Mouse (Mus musculus) CH12.LX (cell line): ENCODE measurements around the gene 2210408I21Rik. TPM values are rescaled to one million over a fixed set of nuclear protein-coding genes. Genes with fewer than 3 reads are reported as not detected.

Experiments
- DNase-seq: peaks from one replicate; pipeline ENCODE4 v3.0.0-alpha.2; 2013; ENCODE audit errors: extremely low read depth
- H3K27ac ChIP-seq: 2 replicates; pipeline ENCODE4 v1.5.1; 2012; ENCODE audit warnings: low read depth, mild to moderate bottlenecking, control low read depth, moderate library complexity; ENCODE audit not compliant: insufficient read depth
- H3K27me3 ChIP-seq: replicated peaks from 2 replicates; pipeline ENCODE3; 2012; ENCODE audit warnings: inconsistent platforms
- H3K36me3 ChIP-seq, 2 experiments: replicated peaks in 1 of 2; 2 replicates each; pipeline versions ENCODE3 to v1.6.1; 2012; ENCODE audit warnings: inconsistent platforms in 1 of 2, low read length in 1 of 2, mild to moderate bottlenecking in 1 of 2, mixed read lengths in 1 of 2, moderate library complexity in 1 of 2; ENCODE audit not compliant: control insufficient read depth in 1 of 2, insufficient read depth in 1 of 2
- H3K4me1 ChIP-seq, 2 experiments: 2 replicates each; pipeline ENCODE4 v1.6.1; 2012; ENCODE audit warnings: inconsistent platforms in 1 of 2, moderate library complexity in 1 of 2; ENCODE audit not compliant: insufficient read depth in 2 of 2, control insufficient read depth in 1 of 2
- H3K4me2 ChIP-seq: 2 replicates; pipeline ENCODE4 v1.6.1; 2012; ENCODE audit warnings: low read depth, mild to moderate bottlenecking, control low read depth; ENCODE audit not compliant: poor library complexity, insufficient read depth, severe bottlenecking
- H3K4me3 ChIP-seq, 3 experiments: fragments of 150-350 bp in 1 of 3; sonication (generic) in 1 of 3; replicated peaks in 1 of 3; 2 replicates each; pipeline versions ENCODE3 to v1.5.1; 2011 to 2012; ENCODE audit warnings: low read depth in 2 of 3, low read length in 2 of 3, mild to moderate bottlenecking in 2 of 3, moderate library complexity in 2 of 3, control low read depth in 1 of 3, improper control_type of control experiment in 1 of 3, inconsistent platforms in 1 of 3, mixed read lengths in 1 of 3; ENCODE audit not compliant: poor library complexity in 1 of 3
- H3K79me2 ChIP-seq: replicated peaks from 2 replicates; pipeline ENCODE4 v1.6.1; 2012; ENCODE audit warnings: mild to moderate bottlenecking, moderate library complexity; ENCODE audit not compliant: control insufficient read depth, poor library complexity, insufficient read depth, severe bottlenecking; ENCODE audit errors: extremely low read depth
- H3K9ac ChIP-seq: 2 replicates; pipeline ENCODE4 v1.6.1; 2012; ENCODE audit warnings: low read depth, mild to moderate bottlenecking, control low read depth, moderate library complexity; ENCODE audit not compliant: insufficient read depth
- H3K9me3 ChIP-seq: replicated peaks from 2 replicates; pipeline ENCODE3; 2012; ENCODE audit warnings: low read length, inconsistent platforms, mixed read lengths
- CTCF ChIP-seq, 2 experiments: IDR thresholded peaks in 1 of 2; conservative IDR thresholded peaks in 1 of 2; 2 replicates each; pipeline ENCODE4 v1.5.1; 2011 to 2012; ENCODE audit warnings: low read depth in 2 of 2, low read length in 2 of 2, improper control_type of control experiment in 1 of 2, inconsistent platforms in 1 of 2, mild to moderate bottlenecking in 1 of 2, moderate library complexity in 1 of 2
- EP300 ChIP-seq: IDR thresholded peaks from 2 replicates; pipeline ENCODE4 v1.6.1; 2011; ENCODE audit warnings: low read length, improper control_type of control experiment
- ETS1 ChIP-seq: conservative IDR thresholded peaks from 2 replicates; pipeline ENCODE4 v1.6.1; 2012; ENCODE audit warnings: low read depth, mild to moderate bottlenecking, inconsistent platforms, low read length, improper control_type of control experiment, moderate library complexity
- GABPA ChIP-seq: IDR thresholded peaks from 2 replicates; pipeline ENCODE4 v1.6.1; 2012; ENCODE audit warnings: low read depth, low read length, improper control_type of control experiment, inconsistent platforms; ENCODE audit not compliant: insufficient replicate concordance
- IRF4 ChIP-seq: IDR thresholded peaks from 2 replicates; pipeline ENCODE4 v1.6.1; 2014; ENCODE audit warnings: low read depth, mild to moderate bottlenecking, inconsistent platforms, low read length, improper control_type of control experiment
- JUN ChIP-seq: IDR thresholded peaks from 2 replicates; pipeline ENCODE4 v1.6.1; 2011; ENCODE audit warnings: low read depth, mild to moderate bottlenecking, low read length, improper control_type of control experiment, moderate library complexity; ENCODE audit not compliant: insufficient read depth
- MAX ChIP-seq: IDR thresholded peaks from 2 replicates; pipeline ENCODE4 v1.6.1; 2011; ENCODE audit warnings: low read length, improper control_type of control experiment
- MYC ChIP-seq: IDR thresholded peaks from 2 replicates; pipeline ENCODE4 v1.6.1; 2011; ENCODE audit warnings: low read depth, mild to moderate bottlenecking, improper control_type of control experiment, low read length
- PAX5 ChIP-seq: IDR thresholded peaks from 2 replicates; pipeline ENCODE4 v1.6.1; 2012; ENCODE audit warnings: low read length, inconsistent platforms, mixed read lengths
- POLR2A ChIP-seq: IDR thresholded peaks from 2 replicates; pipeline ENCODE4 v1.6.1; 2011; ENCODE audit warnings: low read depth, mild to moderate bottlenecking, improper control_type of control experiment, low read length
- RCOR1 ChIP-seq: conservative IDR thresholded peaks from 2 replicates; pipeline ENCODE4 v1.6.1; 2012; ENCODE audit warnings: low read depth, mild to moderate bottlenecking, inconsistent platforms, low read length, improper control_type of control experiment
- SIN3A ChIP-seq: IDR thresholded peaks from 2 replicates; pipeline ENCODE4 v1.6.1; 2012; ENCODE audit warnings: low read length, improper control_type of control experiment, inconsistent platforms
- TBP ChIP-seq: conservative IDR thresholded peaks from 2 replicates; pipeline ENCODE4 v1.6.1; 2011; ENCODE audit warnings: low read depth, low read length, improper control_type of control experiment
- UBTF ChIP-seq: IDR thresholded peaks from 2 replicates; pipeline ENCODE4 v1.6.1; 2012; ENCODE audit warnings: low read depth, mild to moderate bottlenecking, inconsistent platforms, low read length, improper control_type of control experiment, moderate library complexity
- USF1 ChIP-seq: IDR thresholded peaks from 2 replicates; pipeline ENCODE4 v1.6.1; 2014; ENCODE audit warnings: low read depth, mild to moderate bottlenecking, inconsistent platforms, low read length, improper control_type of control experiment
- dilution Hi-C: fragments of 300-500 bp; cut with MboI; formaldehyde crosslinking; loops from 2 replicates; pipeline ENCODE4 v1.14.3; 2020; ENCODE audit warnings: low sequenced_read_pairs; ENCODE audit not compliant: extremely low pct_unique_long_range_greater_than_20kb, extremely low pct_ligation_motif_present
- in situ Hi-C: fragments of 300-500 bp; cut with MboI; formaldehyde crosslinking; loops from 3 replicates; pipeline ENCODE4 v1.14.3; 2019; ENCODE audit warnings: low sequenced_read_pairs, low pct_ligation_motif_present, low pct_unique_long_range_greater_than_20kb, mixed read lengths
- polyA plus RNA-seq: library from polyadenylated mRNA; unstranded; fragments of >175 nt; gene quantifications from 2 replicates; pipeline ENCODE4 v1.2.1, GENCODE M21; 2012; ENCODE audit warnings: low read depth; ENCODE audit not compliant: insufficient read length
- total RNA-seq, 2 experiments: library from RNA; depleted of rRNA; stranded (reverse); fragments of 300-350 nt in 1 of 2; fragments of >200 nt in 1 of 2; gene quantifications; 2 replicates each; pipeline ENCODE4 v1.2.3; 2012 to 2014

The 2210408I21Rik gene
- total and polyA plus RNA-seq, 3 experiments: 5.6 to 14.7 (median 7.7) TPM

DNA sequence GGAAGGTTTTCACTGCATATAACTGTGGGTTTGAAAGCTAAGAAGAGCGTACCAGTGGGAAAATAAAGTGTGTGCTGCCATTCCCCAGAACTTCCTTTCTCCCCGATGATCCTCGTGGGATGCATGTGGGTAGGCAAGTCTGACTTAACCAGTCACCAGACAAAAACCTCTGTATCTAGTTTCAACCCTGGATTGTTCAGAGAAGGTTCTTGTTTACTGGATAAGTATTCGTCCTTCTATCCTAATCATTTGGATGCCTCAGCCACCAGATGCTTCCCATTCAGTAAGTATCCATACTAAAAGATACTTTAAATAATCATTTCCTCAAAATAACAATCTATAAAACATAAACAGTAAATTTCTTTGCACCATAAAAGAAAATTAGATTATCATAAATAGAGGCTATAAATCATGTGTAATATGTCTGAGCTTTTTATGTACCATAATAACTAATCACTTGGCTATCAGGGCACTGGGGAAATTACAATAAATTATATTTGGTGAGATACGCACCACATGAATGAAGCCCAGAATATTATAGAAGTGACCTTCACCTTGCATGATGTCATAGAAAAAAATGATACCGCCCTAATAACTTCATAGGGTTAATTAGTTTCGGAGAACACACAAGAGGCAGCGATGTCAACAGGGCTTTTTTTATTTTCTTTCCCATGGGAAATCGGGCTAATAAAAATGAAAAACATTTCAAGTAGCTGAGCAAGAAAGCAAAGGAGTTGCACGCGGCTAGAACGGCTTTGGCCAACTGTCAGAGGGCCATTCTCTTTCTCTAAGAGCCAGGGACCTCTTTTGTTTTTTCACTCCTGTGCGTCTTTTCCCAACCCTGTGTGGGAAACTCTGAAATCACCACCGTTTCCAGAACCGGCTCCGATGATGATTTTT, 412.4 kb downstream of the 2210408I21Rik start:
- Histone ChIP-seq H3K9ac (no peak overlapping the region), H3K36me3 (no peaks in the 10 kb centered on the region), H3K9me3 (no peaks in the 10 kb centered on the region), H3K4me2 (no peak overlapping the region), H3K27me3 (no peaks in the 10 kb centered on the region), H3K79me2 (no peaks in the 10 kb centered on the region), H3K4me1 (0 out of 4 replicates have a peak, but pooled peaks cover 0 to 4% of the 10 kb centered on the region in 2 experiments), H3K4me3 (no peak overlapping the region), H3K27ac (no peak overlapping the region)
- TF ChIP-seq UBTF (no peak), IRF4 (no peak), MAX (no peak), SIN3A (no peak), JUN (no peak), USF1 (no peak), PAX5 (no peak), ETS1 (no peak), EP300 (no peak), RCOR1 (no peak)
- dilution Hi-C loops: no loop called here
- DNase-seq: no peak
- in situ Hi-C loops: no loop called here

DNA sequence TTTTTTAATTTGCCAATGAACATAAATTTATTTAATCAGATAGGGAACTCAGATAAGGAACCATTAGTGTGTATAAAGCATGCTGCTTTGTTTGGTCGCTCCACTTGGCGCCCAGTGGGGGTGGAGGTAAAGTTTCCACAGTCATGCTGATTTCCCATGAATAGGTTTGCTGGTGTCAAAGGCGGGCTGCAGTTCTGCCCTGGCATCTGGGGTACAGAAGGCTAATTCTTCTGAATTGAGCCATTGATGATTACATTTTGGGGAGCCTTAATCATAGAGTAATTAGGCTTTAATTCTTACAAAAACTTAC, 413.0 kb downstream of the 2210408I21Rik start:
- in situ Hi-C loops: no loop called here
- DNase-seq: no peak
- Histone ChIP-seq H3K4me2 (no peak overlapping the region), H3K4me1 (0 out of 4 replicates have a peak, but pooled peaks cover 0 to 4% of the 10 kb centered on the region in 2 experiments), H3K9ac (no peak overlapping the region), H3K4me3 (no peak overlapping the region), H3K27me3 (no peaks in the 10 kb centered on the region), H3K36me3 (no peaks in the 10 kb centered on the region), H3K27ac (no peak overlapping the region), H3K9me3 (no peaks in the 10 kb centered on the region), H3K79me2 (no peaks in the 10 kb centered on the region)
- TF ChIP-seq POLR2A: no peak
- TF ChIP-seq MYC: no peak
- no peak for TF ChIP-seq GABPA
- TF ChIP-seq PAX5: no peak
- TF ChIP-seq USF1: no peak
- TF ChIP-seq TBP: no peak
- TF ChIP-seq CTCF (conservative IDR thresholded peaks at IDR 0.05 in 1 of 2, IDR thresholded peaks at IDR 0.05 in 1 of 2; ENCODE audit: low read depth in 2 of 2, low read length in 2 of 2): no peak
- TF ChIP-seq JUN: no peak
- dilution Hi-C loops: no loop called here
